Mouse (Mus musculus) T-helper 17 cell (primary cell): ENCODE measurements around the gene Cyp20a1.

Experiments
- in situ Hi-C, 2 experiments: fragments of 300-600 bp; cut with MboI, MseI; formaldehyde crosslinking; loops; 1 replicate in 1 of 2; 2 replicates in 1 of 2; pipeline ENCODE4 v1.15.1; 2025; ENCODE audit warnings: high pct_unique_total_duplicates in 2 of 2

Cyp20a1 gene

DNA sequence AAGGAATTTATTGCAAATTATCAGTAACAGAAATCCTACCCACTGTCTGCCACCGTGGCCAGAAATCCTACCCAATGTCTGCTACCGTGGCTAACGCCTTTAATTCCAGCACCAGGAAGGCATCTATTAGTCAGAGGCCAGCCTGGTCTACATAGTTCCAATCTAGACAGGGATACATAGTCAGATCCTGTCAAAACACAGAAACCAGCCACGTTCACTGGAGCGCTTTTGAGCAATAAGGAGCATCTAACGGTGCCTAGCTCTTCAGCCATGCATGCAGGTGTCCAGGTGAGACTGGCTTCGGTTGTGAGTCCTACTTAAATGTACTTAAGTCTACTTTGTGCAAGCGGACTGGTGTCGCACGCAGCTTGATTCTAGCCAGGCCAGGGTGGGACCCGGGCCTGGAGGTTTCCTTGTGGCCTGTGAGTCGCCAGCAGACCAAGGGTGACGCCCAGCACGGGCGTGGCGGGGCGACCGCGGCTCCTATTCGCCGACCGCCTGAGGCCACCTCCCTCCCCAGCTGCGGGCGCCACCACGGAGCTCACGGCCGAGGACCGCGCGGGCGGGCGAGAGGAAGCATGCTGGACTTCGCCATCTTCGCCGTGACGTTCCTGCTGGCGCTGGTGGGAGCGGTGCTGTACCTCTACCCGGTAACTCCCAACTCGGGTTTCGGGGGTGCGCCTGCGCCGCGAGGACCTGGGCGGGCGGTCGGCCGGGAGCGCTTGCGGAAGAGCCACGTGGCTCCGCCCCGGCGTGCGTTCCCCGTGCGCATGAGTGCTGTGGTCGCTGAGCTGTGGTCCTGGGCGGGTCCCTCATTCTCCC lies at the start of gene Cyp20a1:
Gene Cyp20a1, plus strand, starts transcription at position 516 of the 822 bp plus-strand sequence.
- in situ Hi-C loops, result no loop called here

DNA sequence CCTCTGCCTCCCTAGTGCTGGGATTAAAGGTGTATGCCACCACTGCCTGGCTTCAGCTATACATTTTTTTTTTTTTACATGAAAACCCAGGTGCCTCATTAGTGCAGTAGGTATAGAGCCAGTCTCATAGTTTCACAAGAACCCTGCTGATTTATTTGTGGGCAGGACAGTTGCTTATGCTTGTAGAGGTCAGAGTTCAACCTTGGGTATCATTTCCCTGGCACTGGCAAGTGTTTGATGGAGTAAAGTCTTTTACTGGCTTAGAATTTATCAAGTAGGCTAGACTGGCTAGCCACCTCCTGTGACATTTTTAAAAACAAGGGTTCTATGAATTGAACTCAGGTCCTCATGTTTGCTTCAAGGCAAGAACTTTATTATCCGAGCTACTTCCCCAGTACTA lies 49.2 kb upstream of the Cyp20a1 start:
- in situ Hi-C loops, result no loop called here

DNA sequence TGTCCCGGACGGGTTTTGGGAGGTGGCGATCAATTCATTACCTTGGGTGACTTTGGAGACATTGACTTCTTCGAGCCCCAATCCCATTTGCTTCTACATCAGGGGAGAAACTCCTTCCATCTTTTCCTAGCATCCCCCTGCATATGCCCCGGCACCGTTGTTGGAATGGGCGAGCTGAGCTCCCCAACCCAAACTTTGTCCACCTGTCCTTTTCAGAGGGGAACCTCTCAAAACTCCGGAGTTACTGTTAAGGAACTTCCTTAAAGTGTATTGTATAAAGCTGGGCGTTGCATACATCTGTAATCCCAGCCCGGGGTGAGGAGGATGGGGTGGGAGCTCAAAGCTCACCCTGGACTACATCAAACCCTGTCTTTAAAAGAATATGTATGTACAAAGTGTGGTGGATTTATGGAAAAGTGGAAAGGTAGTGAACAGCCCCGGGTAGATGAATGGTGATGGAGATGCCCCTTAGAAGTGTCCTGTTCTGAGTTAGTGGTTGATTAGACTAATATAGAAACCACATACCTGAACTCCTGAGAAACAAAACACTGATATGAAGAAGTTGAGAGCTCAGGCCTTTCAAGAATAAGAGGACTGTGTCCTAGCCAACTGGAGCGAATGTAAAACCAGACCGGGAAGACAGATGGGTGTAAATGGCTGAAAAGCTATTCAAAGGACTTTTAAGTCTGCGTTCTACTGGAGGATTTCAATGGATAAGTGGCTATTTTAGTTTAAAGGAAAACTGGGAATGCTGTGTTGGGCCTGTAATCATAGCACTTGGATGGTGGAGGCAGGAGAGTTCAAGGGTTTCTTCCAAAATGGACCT lies 720 bp downstream of the Cyp20a1 start:
- in situ Hi-C loops, result no loop called here

DNA sequence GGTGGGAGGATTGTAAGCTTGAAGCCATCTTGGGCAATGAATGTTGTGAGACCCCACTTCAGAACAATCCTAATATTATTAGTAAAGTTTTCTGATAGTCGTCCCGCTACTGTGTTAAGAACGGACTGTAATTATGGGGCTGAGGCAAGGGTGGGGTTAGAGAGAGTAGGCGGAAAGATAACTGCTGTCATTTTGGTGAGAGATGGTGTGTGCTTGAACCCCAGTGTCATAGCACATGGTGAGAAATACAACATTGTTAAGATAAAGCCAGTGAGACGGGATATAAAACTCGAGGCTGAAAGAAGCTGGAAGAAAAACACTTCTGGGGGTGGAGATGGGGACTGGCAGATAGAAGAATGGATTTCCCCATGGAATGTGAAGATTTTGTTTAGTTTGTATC lies 1.5 kb downstream of the Cyp20a1 start:
- in situ Hi-C loops, result no loop called here

DNA sequence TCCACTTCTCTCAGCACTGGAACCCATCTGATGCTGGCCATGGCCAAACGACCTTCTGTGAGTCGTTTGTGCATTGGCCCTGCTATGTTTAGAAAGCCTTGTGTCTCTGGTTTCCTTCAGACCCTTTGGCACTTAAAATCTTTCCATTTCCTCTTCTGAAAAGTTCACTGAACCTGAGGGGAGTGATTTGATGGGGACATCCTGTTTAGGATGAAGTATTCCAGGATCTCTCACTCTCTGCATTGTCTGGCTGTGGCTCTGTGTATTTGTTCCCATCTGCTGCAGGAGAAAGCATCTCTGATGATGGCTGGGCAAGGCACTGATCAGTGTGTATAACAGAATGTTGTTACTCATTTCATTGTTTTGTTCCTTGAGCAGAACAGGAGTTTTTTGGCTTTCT lies 2.6 kb downstream of the Cyp20a1 start:
- in situ Hi-C loops, result no loop called here

DNA sequence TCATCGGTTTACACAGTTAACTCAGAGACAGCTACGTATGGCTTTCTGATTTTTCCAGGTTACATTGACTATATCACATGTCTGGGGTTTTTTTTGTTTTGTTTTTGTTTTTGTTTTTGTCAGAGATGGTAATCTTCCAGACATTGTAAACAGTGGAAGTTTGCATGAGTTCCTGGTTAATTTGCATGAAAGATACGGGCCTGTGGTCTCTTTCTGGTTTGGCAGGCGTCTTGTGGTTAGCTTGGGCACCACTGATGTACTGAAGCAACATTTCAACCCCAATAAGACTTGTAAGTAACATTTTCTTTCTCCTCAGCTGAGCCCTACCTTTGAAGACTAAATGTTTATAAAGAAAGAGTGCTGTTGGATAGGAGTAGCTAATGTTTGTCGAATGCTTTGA lies 9.7 kb downstream of the Cyp20a1 start:
- in situ Hi-C loops, result no loop called here

DNA sequence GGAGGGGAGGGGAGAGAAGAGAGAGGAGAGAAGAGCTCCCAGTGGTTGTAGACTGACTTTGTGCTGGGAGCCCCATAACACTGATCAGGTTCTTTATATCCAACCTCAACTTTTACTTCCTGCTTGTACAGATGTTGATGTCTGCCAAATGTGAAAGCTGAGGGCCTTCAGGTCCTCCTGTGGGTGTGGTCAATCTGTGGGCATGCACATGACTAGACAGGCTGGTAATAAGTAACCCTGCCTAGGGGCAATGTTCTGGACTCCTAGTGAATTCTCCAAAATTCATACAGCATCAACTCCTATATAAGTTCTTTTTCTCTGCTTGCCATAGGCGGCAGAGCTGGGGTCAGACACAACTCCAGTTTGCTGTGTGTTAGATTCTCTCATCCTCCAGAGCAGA lies 18.5 kb downstream of the Cyp20a1 start:
- in situ Hi-C loops, result no loop called here

DNA sequence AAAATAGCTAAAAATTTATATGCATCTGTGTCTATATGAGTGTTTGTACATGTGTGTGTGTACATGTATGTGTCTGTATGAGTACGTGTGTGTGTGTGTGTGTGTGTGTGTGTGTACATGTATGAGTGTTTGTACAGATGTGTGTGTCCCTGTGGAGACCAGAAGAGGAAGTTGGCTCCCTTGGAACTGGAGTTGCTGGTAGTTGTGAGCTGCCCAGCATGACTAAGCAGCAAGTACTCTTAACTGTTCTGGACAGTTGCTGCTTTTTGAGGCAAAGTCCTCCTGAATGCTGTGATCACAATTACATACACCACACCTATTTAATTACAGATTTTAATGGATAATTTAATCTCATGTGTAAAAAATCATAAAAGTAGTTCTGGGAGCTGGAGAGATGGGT lies 33.4 kb downstream of the Cyp20a1 start:
- in situ Hi-C loops, result no loop called here

DNA sequence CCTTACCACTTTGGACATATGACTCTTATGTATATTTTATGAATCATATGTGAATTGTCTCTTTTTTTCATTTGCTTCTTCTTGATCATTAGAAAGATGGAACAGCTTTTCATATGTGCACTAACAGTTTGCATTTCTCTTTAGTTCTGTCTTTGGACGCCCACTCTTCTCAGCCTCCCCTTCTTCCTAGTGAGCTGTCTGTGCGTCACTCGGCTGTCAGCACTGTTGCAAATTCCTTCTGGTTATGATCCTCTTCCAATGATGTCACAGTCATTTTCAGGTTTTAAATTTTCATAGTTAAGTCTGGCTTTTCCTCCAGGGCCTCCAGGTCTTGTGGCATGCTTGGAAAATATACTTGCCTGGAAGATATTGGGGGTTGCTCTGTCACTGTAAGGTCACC lies 38.8 kb downstream of the Cyp20a1 start:
- in situ Hi-C loops, result loop anchor here in 1 of 2 experiments (10.0 kb wide), 1 partner anchor 233 kb away; no protein-coding TSS in a partner anchor

DNA sequence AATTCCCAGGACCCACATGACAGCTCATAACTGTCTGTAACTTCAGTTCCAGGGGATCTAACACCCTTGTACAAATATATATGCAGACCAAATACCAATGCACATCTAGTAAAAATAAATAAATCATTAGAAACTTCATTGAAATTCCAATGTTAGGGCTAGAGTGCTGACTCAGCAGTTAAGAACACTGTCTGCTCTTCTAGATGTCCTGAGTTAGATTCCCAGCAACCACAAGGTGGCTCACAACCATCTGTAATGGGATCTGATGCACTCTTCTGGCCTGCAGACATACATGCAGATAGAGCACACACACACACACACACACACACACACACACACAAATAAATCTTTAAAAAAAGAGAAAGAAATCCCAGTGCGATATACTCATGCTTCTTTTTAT lies 61.7 kb downstream of the Cyp20a1 start:
- in situ Hi-C loops, result no loop called here

DNA sequence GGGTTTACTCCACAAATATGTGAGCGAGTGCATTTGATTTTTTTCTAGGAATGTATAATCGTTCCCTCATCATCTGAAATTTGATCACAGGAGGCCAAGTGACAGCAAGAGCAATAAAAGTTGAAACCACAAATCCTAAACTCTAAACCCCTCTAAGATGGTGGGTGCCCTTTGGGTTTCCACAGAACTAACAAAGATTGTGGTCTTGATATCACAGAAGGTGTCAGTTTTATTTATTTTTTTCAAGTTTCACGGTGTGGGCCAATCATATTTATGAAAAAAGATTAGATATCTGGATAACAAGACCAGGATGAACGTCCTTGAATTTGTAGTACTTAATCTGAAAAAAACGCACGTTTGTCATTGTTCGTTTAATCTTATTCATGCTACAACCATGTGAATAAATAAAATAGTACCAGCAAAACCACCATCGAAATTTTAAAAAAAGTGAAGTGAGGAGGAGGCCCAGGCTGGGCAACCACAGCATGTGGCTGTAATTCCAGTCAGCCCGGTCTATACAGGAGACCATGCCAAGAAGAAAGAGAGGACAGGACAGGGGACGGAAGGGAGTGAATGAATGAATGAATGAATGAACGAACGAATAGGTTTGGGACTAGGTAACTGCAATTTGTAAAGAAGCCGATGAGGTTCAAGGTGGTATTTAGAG lies 65.5 kb downstream of the Cyp20a1 start:
- in situ Hi-C loops, result no loop called here

DNA sequence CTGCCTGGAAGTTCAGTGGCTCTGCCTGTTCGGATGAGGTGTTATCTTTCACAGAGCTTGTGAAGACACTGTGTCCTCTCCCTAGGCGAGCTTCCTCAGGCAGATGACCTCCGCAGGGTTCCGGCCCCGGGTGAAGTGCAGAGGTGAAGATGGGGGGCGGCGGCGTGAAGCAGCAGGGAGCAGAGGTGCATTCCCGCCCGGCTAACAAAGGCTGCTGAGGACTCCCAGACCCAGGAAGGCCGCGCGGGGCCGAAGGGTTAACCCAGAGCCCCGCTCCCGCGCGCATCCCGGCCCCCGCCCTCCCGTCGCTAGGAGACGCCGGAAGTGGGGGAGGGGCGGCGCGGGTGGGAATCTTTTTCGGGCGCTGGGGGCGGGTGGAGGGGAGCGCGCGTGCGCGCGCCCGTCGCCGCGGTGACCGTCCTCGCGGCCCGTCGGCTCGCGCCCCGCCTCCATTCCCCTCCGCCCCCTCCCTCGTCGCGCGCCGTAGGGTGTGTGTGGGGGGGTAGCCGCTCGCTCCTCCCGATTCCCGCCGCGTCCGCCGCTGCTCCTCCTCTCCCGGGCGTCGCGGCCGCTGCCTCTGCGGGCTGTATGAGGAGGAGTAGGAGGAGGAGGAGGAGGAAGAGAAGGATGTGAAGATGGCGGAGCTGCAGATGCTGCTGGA lies 66.2 kb downstream of the Cyp20a1 start, which contains the start of gene Abi2:
Gene Abi2, plus strand, starts transcription at position 452 of the 661 bp plus-strand sequence.
- in situ Hi-C loops, result no loop called here

DNA sequence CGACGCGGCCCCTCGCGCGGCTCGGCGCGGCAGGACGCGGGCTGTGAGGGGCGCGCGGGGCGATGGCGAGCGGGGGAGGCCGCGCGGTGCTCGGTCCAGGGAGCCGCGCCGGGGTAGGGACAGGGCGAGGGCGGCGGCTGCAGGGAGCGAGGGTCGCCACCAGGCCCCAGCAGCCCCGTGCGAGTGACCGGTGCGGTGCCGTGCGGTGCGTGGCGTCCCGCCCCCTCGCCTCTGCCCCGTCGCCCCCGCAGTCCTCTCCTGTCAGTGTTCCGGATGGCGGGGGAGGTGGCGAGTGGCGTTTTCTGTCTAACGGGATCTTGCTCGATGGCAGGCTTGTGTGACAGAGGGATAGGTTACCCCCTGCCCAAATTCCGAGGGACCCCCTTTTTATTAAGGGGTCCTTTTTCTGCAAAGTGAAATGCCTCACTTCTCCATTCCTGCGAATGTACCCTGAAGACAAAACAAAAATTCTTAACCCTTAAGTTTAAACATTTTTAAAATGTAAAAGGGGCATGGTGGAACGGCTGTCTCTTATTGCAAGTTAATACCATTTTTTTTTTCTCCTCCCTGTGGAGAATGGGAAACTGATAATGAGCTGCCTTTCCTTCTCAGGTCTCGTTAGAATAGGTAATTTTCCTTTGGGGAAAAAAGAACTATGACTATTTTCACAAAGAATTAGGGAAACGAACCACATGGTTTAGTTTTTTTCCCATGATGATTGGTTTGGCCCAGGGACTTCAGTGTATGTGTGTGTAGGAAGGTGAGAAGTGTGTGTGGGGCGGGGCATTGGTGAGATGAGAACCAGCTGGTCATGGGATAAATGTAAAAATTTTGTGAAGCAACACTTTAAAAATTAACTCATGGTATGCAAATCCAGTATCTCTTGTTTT lies 67.0 kb downstream of the Cyp20a1 start:
- in situ Hi-C loops, result no loop called here

DNA sequence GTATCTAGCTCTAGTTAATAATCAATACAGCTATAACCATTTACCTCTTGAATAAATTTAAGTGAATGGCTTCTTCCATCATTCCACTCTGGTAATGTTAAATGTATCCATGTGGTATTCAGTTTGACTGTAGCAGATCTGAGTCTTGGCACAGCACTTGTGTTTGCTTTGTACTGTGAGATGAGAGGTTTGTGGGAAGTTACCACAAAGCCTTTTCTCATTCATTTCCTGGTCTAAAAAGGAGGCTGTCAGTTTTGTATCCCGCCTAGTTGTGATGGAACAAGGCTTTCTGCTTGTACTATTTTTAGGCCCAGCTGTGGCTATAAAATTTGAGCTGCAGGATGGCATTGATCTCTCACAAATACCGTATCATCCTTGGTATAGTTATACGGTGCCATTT lies 73.6 kb downstream of the Cyp20a1 start:
- in situ Hi-C loops, result no loop called here

DNA sequence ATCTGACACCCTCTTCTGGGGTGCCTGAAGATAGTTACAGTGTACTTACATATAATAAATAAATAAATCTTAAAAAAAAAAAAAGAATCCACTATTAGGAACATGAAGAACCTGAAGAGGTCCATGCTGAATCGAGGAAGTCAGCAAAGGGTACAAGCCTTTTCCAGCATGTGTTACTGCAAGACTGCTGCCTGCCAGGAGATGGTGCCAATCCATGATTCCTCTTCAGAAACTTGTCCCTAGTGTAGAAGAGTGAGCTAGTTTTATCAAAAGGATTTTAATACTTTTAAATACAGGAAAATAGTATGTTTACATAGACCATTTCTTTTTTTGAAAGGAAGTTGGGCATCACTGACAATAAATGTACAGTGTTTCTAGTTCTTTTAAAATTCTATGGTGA lies 80.8 kb downstream of the Cyp20a1 start:
- in situ Hi-C loops, result no loop called here

DNA sequence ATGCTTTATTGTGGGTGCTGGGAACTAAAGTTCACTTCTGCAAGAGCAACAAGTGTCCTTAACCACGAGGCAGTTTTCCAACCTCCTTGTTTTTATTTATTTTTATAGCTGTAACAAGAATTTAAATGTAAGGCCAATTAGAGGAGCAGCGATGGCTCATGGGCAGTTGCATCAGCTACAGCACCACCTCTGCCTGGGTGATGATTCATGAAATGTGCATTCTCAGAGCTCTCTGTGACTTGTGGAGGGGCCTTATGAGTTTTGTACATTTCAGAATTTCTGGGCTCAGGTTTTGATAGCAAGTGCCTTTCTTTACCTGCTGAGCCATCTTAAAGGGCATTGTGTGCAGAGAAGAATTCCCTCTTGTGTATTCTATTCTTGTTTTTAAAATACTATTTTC lies 85.2 kb downstream of the Cyp20a1 start:
- in situ Hi-C loops, result no loop called here

DNA sequence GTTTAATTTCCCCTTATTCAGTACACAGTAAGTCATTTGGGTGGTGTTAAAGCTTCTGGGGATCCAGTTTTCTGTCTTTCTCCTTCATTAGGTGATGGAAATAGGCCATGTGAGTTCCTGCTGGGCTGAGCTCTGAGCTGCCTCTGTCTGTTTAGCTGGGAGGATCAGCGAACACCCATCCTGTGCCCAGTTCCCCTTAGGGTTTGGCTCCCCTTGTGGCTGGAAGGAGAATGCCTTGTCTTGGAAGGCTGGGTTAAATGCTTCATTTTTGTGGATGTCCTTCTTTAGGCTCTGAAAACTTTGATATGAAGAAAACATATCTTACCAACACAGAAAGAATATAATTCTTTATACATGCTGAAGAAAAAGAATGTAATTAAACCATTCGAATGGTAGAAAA lies 85.8 kb downstream of the Cyp20a1 start:
- in situ Hi-C loops, result no loop called here

DNA sequence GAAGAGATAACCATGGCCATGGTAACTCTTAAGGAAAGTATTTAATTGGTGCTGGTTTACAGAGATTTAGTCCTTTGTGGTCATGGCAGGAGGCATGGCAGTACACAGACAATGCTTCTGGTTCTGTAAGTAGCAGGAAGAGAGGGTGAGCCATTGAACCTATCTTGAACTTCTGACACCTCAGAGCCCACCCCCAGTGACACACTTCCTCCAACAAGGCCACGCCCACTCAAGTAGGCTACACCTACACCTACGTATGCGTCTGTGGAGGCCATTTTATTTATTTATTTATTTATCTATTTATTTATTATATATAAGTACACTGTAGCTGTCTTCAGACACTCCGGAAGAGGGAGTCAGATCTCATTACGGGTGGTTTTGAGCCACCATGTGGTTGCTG lies 88.4 kb downstream of the Cyp20a1 start:
- in situ Hi-C loops, result no loop called here

DNA sequence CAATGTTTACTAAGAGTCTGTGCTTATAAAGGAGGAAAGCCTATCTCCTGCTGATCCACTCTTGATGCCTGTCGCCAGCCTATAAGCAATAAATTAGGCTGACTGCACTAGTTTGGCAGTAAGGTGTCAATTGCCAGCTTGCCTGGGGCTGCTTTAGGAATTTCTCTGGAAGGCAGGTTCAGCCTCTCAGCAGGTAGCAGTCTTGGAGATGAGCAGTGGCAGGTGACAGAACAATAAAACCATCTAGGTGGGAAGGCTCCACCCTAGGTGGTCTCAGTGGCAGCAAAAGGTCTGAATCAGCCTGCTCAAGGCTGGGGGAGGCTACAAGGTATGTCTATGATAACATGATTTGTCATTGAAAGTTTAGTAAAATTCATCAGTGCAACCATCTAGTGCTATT lies 89.4 kb downstream of the Cyp20a1 start:
- in situ Hi-C loops, result no loop called here
